Mouse (Mus musculus) embryonic facial prominence, embryonic 13.5 days (tissue): ENCODE results near the gene Grm8. TPM values are rescaled to one million over a fixed set of nuclear protein-coding genes. Genes with fewer than 3 reads are reported as not detected.

Source experiments
- ATAC-seq: fragments of 200-750 bp; cut with Nextera tagmentation; 2 replicates; pipeline ENCODE4 v1.8.0; 2017; ENCODE audit warnings: low read depth; ENCODE audit not compliant: insufficient number of reproducible peaks, insufficient read depth, low FRiP score, low TSS enrichment
- H3K27ac ChIP-seq: fragments of 300-500 bp; sonication (generic); 2 replicates; pipeline ENCODE4 v1.5.1; 2015; ENCODE audit warnings: moderate library complexity, mild to moderate bottlenecking, inconsistent platforms
- H3K27me3 ChIP-seq: fragments of 300-500 bp; sonication (generic); 2 replicates; pipeline ENCODE4 v1.6.1; 2015; ENCODE audit warnings: mild to moderate bottlenecking, inconsistent platforms
- H3K36me3 ChIP-seq: fragments of 300-500 bp; sonication (generic); 2 replicates; pipeline ENCODE4 v1.6.1; 2015; ENCODE audit warnings: mild to moderate bottlenecking, inconsistent platforms
- H3K4me1 ChIP-seq: fragments of 300-500 bp; sonication (generic); 2 replicates; pipeline ENCODE4 v1.6.1; 2015; ENCODE audit warnings: inconsistent platforms
- H3K4me2 ChIP-seq: fragments of 300-500 bp; sonication (generic); 2 replicates; pipeline ENCODE4 v1.6.1; 2015; ENCODE audit warnings: moderate library complexity, mild to moderate bottlenecking, inconsistent platforms
- H3K4me3 ChIP-seq: fragments of 300-500 bp; sonication (generic); 2 replicates; pipeline ENCODE4 v1.5.1; 2015; ENCODE audit warnings: mild to moderate bottlenecking, inconsistent platforms
- H3K9ac ChIP-seq: fragments of 300-500 bp; sonication (generic); 2 replicates; pipeline ENCODE4 v1.6.1; 2015; ENCODE audit warnings: mild to moderate bottlenecking, inconsistent platforms
- H3K9me3 ChIP-seq: fragments of 300-500 bp; sonication (generic); 2 replicates; pipeline ENCODE4 v1.6.1; 2016; ENCODE audit warnings: inconsistent platforms
- WGBS: fragments of 180-500 bp; shearing (Covaris S2); methylation state at CpG from one replicate; pipeline ENCODE4 v1.1.7; 2015; ENCODE audit warnings: mixed read lengths; 5-methylcytosine and 5-hydroxymethylcytosine counted together
- polyA plus RNA-seq: library from polyadenylated mRNA; unstranded; fragments of >200 nt; fragmentation: Nextera tagmentation; extraction: Ambion mirVana; gene quantifications from 2 replicates; pipeline ENCODE4 v1.2.1, GENCODE M21; 2015

Grm8 gene
- polyA plus RNA-seq, 1 experiment from 2014 or later, result 4.2 TPM

GRCm38 (mm10) chr6:27580485-27580884 is 554.5 kb downstream of the Grm8 start:
- Histone ChIP-seq H3K9ac (no peak overlapping the region), H3K4me3 (no peak overlapping the region), H3K27ac (no peak overlapping the region), H3K9me3 (no peaks in the 10 kb centered on the region), H3K4me1 (no peaks in the 10 kb centered on the region), H3K36me3 (no peaks in the 10 kb centered on the region), H3K4me2 (no peak overlapping the region), H3K27me3 (no peaks in the 10 kb centered on the region)
- no peak for ATAC-seq
- 75% methylated on average over 2 of the region's 2 CpGs for WGBS

- H3K9ac ChIP-seq, result no peak overlapping the region
- H3K4me3 ChIP-seq, result no peak overlapping the region
- no peak for ATAC-seq
- H3K27ac ChIP-seq, result no peak overlapping the region
- H3K4me1 ChIP-seq, result no peaks in the 10 kb centered on the region
- no peak overlapping the region for H3K4me2 ChIP-seq
- 60% methylated on average over 6 of the region's 6 CpGs for WGBS
- H3K27me3 ChIP-seq, result no peaks in the 10 kb centered on the region
- H3K36me3 ChIP-seq, result no peaks in the 10 kb centered on the region
- no peaks in the 10 kb centered on the region for H3K9me3 ChIP-seq
These were observed 589.5 kb downstream of the Grm8 start for GRCm38 (mm10) chr6:27545516-27545915.

- ATAC-seq, result no peak
- Histone ChIP-seq H3K9ac (no peak overlapping the region), H3K27me3 (no peaks in the 10 kb centered on the region), H3K36me3 (no peaks in the 10 kb centered on the region), H3K9me3 (no peaks in the 10 kb centered on the region), H3K27ac (no peak overlapping the region), H3K4me3 (no peak overlapping the region), H3K4me1 (no peaks in the 10 kb centered on the region), H3K4me2 (no peak overlapping the region)
- 58% methylated on average over 1 of the region's 1 CpGs for WGBS
These were observed 617.4 kb downstream of the Grm8 start for GRCm38 (mm10) chr6:27517620-27518019.

- H3K4me3 ChIP-seq, result no peak overlapping the region
- H3K27me3 ChIP-seq, result no peaks in the 10 kb centered on the region
- no peak overlapping the region for H3K9ac ChIP-seq
- H3K36me3 ChIP-seq, result no peaks in the 10 kb centered on the region
- no peak for ATAC-seq
- H3K4me1 ChIP-seq, result no peaks in the 10 kb centered on the region
- H3K9me3 ChIP-seq, result no peaks in the 10 kb centered on the region
- no peak overlapping the region for H3K27ac ChIP-seq
- H3K4me2 ChIP-seq, result no peak overlapping the region
- WGBS, result 81% methylated on average over 5 of the region's 5 CpGs
These were observed 674.0 kb downstream of the Grm8 start for GRCm38 (mm10) chr6:27460998-27461397.

DNA sequence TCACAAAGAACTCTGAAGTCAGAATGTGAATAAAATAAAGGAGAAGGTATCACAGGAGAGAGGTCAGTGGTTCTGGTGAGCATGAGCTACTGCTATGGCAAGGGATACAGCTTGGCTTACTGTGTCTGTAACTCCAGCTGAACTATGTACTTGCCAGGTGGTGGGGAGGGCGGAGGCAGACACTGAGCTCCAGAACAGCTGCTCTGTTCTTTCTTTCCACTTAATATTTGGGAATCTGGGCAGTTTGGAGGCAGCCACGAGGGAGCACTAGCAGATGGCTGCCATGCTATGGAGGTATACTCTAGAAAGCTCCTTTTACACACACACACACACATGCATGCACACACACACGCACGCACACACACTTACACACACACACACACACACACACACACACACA is 726.5 kb downstream of the Grm8 start:
- WGBS, result 67% methylated on average over 4 of the region's 4 CpGs
- no peak overlapping the region for H3K9ac ChIP-seq
- H3K4me2 ChIP-seq, result no peak overlapping the region
- H3K9me3 ChIP-seq, result no peaks in the 10 kb centered on the region
- no peak overlapping the region for H3K4me3 ChIP-seq
- no peaks in the 10 kb centered on the region for H3K27me3 ChIP-seq
- no peaks in the 10 kb centered on the region for H3K4me1 ChIP-seq
- no peak for ATAC-seq
- no peak overlapping the region for H3K27ac ChIP-seq
- H3K36me3 ChIP-seq, result no peaks in the 10 kb centered on the region

DNA sequence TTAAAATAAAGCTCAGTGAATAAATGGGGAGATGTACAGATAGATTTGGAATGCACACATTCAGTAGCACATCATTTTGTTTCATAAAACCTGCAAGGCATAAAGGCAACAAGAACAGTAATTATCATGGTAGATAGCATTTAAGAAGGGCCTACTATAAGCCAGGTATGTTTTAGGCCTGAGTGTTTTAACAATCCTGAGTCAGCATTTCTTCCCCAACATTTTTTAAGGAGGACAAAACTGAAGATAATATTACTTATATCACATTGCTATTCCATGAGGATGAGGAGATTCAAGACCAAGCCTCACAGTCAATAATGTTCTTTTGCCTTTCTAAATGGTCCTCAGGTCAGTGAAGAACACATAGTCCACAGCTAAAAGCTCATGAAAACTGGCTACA is 762.6 kb downstream of the Grm8 start:
- Histone ChIP-seq H3K27ac (no peak overlapping the region), H3K36me3 (no peaks in the 10 kb centered on the region), H3K27me3 (no peaks in the 10 kb centered on the region), H3K4me2 (no peak overlapping the region), H3K9ac (no peak overlapping the region), H3K9me3 (no peaks in the 10 kb centered on the region), H3K4me3 (no peak overlapping the region), H3K4me1 (no peaks in the 10 kb centered on the region)
- no peak for ATAC-seq

GRCm38 (mm10) chr6:27371095-27371494 is 763.9 kb downstream of the Grm8 start:
- ATAC-seq, result no peak
- Histone ChIP-seq H3K9ac (no peak overlapping the region), H3K4me3 (no peak overlapping the region), H3K9me3 (no peaks in the 10 kb centered on the region), H3K4me2 (no peak overlapping the region), H3K4me1 (no peaks in the 10 kb centered on the region), H3K27me3 (no peaks in the 10 kb centered on the region), H3K27ac (no peak overlapping the region), H3K36me3 (no peaks in the 10 kb centered on the region)
- WGBS, result 58% methylated on average over 2 of the region's 2 CpGs

- Histone ChIP-seq H3K9ac (no peak overlapping the region), H3K4me3 (no peak overlapping the region), H3K36me3 (no peaks in the 10 kb centered on the region), H3K4me2 (no peak overlapping the region), H3K9me3 (no peaks in the 10 kb centered on the region), H3K27me3 (no peaks in the 10 kb centered on the region), H3K4me1 (no peaks in the 10 kb centered on the region), H3K27ac (no peak overlapping the region)
- WGBS, result 76% methylated on average over 8 of the region's 8 CpGs
- no peak for ATAC-seq
These were observed 771.2 kb downstream of the Grm8 start for GRCm38 (mm10) chr6:27363775-27364174.

GRCm38 (mm10) chr6:27360440-27360839 is 774.5 kb downstream of the Grm8 start:
- Histone ChIP-seq H3K9ac (no peak overlapping the region), H3K4me1 (no peaks in the 10 kb centered on the region), H3K4me2 (no peak overlapping the region), H3K36me3 (no peaks in the 10 kb centered on the region), H3K4me3 (no peak overlapping the region), H3K27me3 (no peaks in the 10 kb centered on the region), H3K9me3 (no peaks in the 10 kb centered on the region), H3K27ac (no peak overlapping the region)
- no peak for ATAC-seq

DNA sequence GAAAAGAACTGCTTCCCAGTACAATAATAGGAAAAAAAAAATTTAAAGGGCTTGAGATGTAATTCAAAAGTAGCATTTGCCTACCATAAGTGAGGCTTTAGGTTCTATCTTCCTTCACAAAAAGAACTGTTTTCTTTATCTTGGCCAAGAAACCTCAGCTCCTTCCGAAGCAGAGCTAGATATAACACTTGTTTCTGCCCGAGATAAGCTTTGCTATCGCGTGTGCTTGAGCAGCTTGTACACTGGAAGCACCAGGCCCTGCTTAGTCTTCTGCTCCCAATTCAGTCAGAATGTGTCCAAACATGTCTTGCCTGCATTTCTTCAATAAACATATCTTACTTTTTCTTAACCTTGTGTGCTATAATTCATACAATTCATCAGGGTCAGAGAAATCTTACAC is 783.8 kb downstream of the Grm8 start:
- no peaks in the 10 kb centered on the region for H3K27me3 ChIP-seq
- no peaks in the 10 kb centered on the region for H3K36me3 ChIP-seq
- H3K4me2 ChIP-seq, result no peak overlapping the region
- no peak overlapping the region for H3K4me3 ChIP-seq
- no peak overlapping the region for H3K9ac ChIP-seq
- no peaks in the 10 kb centered on the region for H3K4me1 ChIP-seq
- WGBS, result 88% methylated on average over 4 of the region's 4 CpGs
- no peak for ATAC-seq
- H3K9me3 ChIP-seq, result no peaks in the 10 kb centered on the region
- no peak overlapping the region for H3K27ac ChIP-seq

GRCm38 (mm10) chr6:27348272-27348671 is 786.7 kb downstream of the Grm8 start:
- no peak overlapping the region for H3K4me2 ChIP-seq
- ATAC-seq, result no peak
- H3K36me3 ChIP-seq, result no peaks in the 10 kb centered on the region
- H3K4me3 ChIP-seq, result no peak overlapping the region
- no peak overlapping the region for H3K9ac ChIP-seq
- H3K27me3 ChIP-seq, result no peaks in the 10 kb centered on the region
- 64% methylated on average over 2 of the region's 2 CpGs for WGBS
- no peaks in the 10 kb centered on the region for H3K9me3 ChIP-seq
- no peaks in the 10 kb centered on the region for H3K4me1 ChIP-seq
- H3K27ac ChIP-seq, result no peak overlapping the region

GRCm38 (mm10) chr6:27346311-27346710 is 788.7 kb downstream of the Grm8 start:
- no peak overlapping the region for H3K4me3 ChIP-seq
- H3K4me1 ChIP-seq, result no peaks in the 10 kb centered on the region
- 60% methylated on average over 1 of the region's 1 CpGs for WGBS
- no peak for ATAC-seq
- H3K4me2 ChIP-seq, result no peak overlapping the region
- H3K9ac ChIP-seq, result no peak overlapping the region
- no peaks in the 10 kb centered on the region for H3K36me3 ChIP-seq
- no peak overlapping the region for H3K27ac ChIP-seq
- no peaks in the 10 kb centered on the region for H3K27me3 ChIP-seq
- H3K9me3 ChIP-seq, result no peaks in the 10 kb centered on the region

GRCm38 (mm10) chr6:27340131-27340530 is 794.8 kb downstream of the Grm8 start:
- no peaks in the 10 kb centered on the region for H3K9me3 ChIP-seq
- WGBS, result 83% methylated on average over 4 of the region's 4 CpGs

More at GRCm38 (mm10) chr6:27340131-27340530, 794.8 kb downstream of the Grm8 start:
- no peaks in the 10 kb centered on the region for H3K27me3 ChIP-seq
- no peak overlapping the region for H3K27ac ChIP-seq
- ATAC-seq, result no peak
- H3K4me1 ChIP-seq, result no peaks in the 10 kb centered on the region
- H3K4me2 ChIP-seq, result no peak overlapping the region
- H3K4me3 ChIP-seq, result no peak overlapping the region
- no peak overlapping the region for H3K9ac ChIP-seq
- no peaks in the 10 kb centered on the region for H3K36me3 ChIP-seq
